Mouse (Mus musculus): ENCODE measurements around the gene Dennd6a.

DNA sequence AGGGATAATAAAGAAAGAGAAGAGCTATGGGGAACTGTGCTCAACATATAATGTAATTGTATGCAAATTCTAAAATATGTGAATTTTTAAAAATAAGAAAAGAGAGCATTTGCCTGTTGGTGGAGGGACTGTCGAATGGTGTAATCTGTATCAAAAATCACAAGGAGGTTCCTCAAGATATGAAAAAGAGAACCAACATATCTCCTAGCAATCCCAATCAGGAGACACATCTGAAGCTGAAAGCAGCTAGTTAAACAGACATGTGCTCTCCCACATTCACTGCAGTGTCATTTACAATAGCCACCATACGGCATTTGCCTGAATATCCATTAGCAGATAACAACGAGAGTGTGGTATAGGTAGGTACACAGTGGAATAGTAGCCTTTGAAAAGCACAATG is 20.8 kb upstream of the Dennd6a start:
- TF ChIP-seq CTCF (conservative IDR thresholded peaks at IDR 0.05; ENCODE audit: insufficient read depth, insufficient read length, low read depth, low read length) (no peak), POLR2A (IDR thresholded peaks at IDR 0.05; ENCODE audit: low read depth, low read length) (no peak)

Data from kidney, adult 2 months (tissue).